Mouse (Mus musculus) fat pad, adult 2 months (tissue): ENCODE measurements at regions not wholly inside any gene's neighbourhood (a gene's known extent, or its start where the extent isn't known, plus 50 kb on each side); places are given as distances from the start of the nearest gene placed in this dataset.

Experiments
- DNase-seq: peaks from one replicate; pipeline ENCODE4 v3.0.0-alpha.2; 2011; ENCODE audit warnings: low read depth, low spot score; ENCODE audit errors: extremely low read depth

GRCm38 (mm10) chr13:101159878-101160277 lies 326.7 kb upstream of the Slc30a5 start:
- DNase-seq, result no peak

DNA sequence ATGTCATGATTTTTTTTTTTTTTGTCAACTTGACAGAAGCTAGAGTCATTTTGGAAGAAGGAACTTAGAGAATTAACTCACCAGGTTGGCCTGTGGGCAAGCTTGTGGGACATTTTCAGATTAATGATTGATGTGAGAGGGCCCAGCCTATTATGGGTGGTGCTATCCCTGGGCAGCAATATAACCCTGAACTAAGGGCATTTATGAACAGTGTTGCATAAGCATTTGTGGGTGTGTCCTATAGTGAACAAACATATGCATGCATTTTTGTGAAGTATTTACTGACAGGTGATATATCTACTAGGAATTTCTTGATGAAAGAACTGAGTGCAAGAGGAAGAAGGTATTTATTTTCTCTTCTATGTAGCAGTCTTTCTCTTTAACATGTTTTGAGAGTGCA lies 320.5 kb upstream of the Slc30a5 start:
- DNase-seq, result no peak

DNA sequence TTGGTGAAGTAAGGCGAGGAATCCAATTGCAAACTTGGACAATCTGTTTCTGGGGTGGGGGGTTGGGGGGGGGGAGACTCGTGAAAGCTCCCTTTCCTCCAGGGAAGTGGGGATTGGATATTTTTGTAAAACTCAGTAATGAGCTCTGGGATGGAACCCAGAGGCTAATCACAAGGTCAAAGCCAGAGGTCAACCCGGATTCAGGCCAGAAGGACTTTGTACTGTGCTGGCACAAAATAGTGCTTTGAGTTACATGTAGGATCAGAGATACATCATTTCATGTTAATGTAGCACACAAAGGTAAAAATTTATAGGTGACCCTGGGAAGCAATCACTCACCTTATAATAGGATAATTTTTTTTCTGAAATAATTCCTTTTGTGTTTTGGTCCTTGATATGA lies 309.5 kb upstream of the Slc30a5 start:
- no peak for DNase-seq

- peak; percentile 100 for DNase-seq
These were observed 309.0 kb upstream of the Slc30a5 start for GRCm38 (mm10) chr13:101142104-101142735.

- DNase-seq, result no peak
These were observed 296.2 kb upstream of the Slc30a5 start for GRCm38 (mm10) chr13:101129466-101129865.

- DNase-seq, result no peak
These were observed 294.6 kb upstream of the Slc30a5 start for GRCm38 (mm10) chr13:101127808-101128207.

GRCm38 (mm10) chr13:101127262-101127661 lies 294.0 kb upstream of the Slc30a5 start:
- DNase-seq, result no peak

GRCm38 (mm10) chr13:101117311-101117710 lies 284.1 kb upstream of the Slc30a5 start:
- no peak for DNase-seq

DNA sequence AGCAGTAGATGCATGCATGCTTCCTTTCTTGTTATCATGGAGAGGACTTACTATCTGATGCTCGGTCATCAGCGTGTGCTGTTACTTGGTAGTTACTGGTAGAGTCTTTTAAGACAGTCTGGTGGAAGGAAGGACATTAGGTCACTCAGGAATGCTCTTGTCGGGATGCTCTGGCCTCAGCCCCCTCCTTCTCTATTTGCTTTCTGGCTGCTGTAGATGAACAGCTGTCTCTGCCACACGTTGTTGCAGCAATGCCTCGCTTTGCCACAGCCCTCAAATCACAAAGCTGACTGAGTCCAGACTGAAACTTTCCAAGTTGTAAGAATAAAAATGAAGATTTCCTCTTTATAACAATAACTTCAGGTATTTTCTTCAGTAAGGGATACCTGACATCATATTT lies 282.1 kb upstream of the Slc30a5 start:
- no peak for DNase-seq

GRCm38 (mm10) chr13:101112176-101112575 lies 278.9 kb upstream of the Slc30a5 start:
- no peak for DNase-seq

- DNase-seq, result no peak
These were observed 278.5 kb upstream of the Slc30a5 start for GRCm38 (mm10) chr13:101111773-101112172.

GRCm38 (mm10) chr13:101100621-101101020 lies 267.4 kb upstream of the Slc30a5 start:
- DNase-seq, result no peak

DNA sequence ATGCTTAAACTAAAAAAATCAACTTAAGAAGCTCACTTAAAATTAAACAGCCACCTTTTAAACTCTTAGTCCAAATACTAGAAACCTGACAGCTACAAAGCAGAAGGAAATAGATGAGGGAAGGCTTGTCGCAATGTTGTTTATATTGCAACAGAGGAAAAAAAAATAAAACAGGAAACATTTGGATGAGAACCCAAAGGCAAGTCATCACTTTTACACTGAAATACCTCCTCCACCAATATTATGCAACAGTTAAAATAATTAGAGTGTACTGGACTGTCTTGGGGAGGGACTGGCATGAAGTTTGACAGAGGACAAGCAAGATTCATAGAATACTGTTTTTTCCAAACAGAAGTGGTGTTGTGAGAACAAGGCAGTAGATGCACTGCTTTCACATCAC lies 263.6 kb upstream of the Slc30a5 start:
- DNase-seq, result peak; percentile 21

GRCm38 (mm10) chr13:101096221-101096620 lies 263.0 kb upstream of the Slc30a5 start:
- DNase-seq, result no peak

- DNase-seq, result no peak
These were observed 262.0 kb upstream of the Slc30a5 start for GRCm38 (mm10) chr13:101095057-101095831.

DNA sequence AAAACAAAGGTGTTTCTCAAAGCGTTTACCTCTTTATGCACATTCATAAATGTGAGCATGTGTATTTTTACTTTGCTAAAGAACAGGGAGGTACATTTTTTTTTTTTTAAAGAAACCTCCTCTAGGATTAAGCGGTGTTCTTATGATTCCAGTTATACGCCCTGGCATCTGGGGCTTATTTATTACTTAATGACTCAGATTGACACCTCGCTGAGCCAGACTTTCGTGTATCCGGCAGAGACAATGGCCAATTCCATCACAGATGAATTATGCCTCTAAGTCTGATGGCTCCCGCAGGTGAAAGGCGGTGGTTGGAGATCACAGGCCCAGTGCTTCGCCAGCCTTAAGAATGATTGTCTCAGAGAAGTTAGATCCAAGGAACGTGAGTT lies 259.5 kb upstream of the Slc30a5 start:
- DNase-seq, result peak; percentile 85

- DNase-seq, result peak; percentile 99
These were observed 259.0 kb upstream of the Slc30a5 start for GRCm38 (mm10) chr13:101092033-101092742.

- no peak for DNase-seq
These were observed 252.0 kb upstream of the Slc30a5 start for GRCm38 (mm10) chr13:101085182-101085581.

GRCm38 (mm10) chr13:101084193-101084592 lies 251.0 kb upstream of the Slc30a5 start:
- peak; percentile 52 for DNase-seq

- no peak for DNase-seq
These were observed 250.2 kb upstream of the Slc30a5 start for GRCm38 (mm10) chr13:101083416-101083815.

- DNase-seq, result no peak
These were observed 235.3 kb upstream of the Slc30a5 start for GRCm38 (mm10) chr13:101068489-101068888.

GRCm38 (mm10) chr13:101062582-101062981 lies 229.4 kb upstream of the Slc30a5 start:
- DNase-seq, result no peak
